In genomic region chr5:143333872-143334271, GRCm38 (mm10) we compare ENCODE assay signal across 8 mouse cellular contexts. TPM values are rescaled to one million over a fixed set of nuclear protein-coding genes. Genes with fewer than 3 reads are reported as not detected.
DNase-seq lines count a peak whose midpoint lies in the region; ATAC-seq and TF ChIP-seq lines count a peak whose summit lies in the region.

No protein-coding gene starts in this region.

- H3K36me3 ChIP-seq in heart, adult 2 months (ENCODE audit: control insufficient read depth, insufficient read depth, low read length), result no peaks in the 10 kb centered on the region
- no peaks in the 10 kb centered on the region for H3K36me3 ChIP-seq in heart, embryonic 10.5 days
- no peaks in the 10 kb centered on the region for H3K36me3 ChIP-seq in hindbrain, embryonic 16.5 days (ENCODE audit: control insufficient read depth, insufficient read depth, low read length)
- no peaks in the 10 kb centered on the region for H3K36me3 ChIP-seq in midbrain, embryonic 15.5 days (replicated peaks)

- WGBS in heart, adult 2 months, result 7% methylated on average over 5 of the region's 5 CpGs
- WGBS in heart, embryonic 10.5 days, result 11% methylated on average over 5 of the region's 5 CpGs
- WGBS in hindbrain, embryonic 16.5 days, result 15% methylated on average over 5 of the region's 5 CpGs
- WGBS in midbrain, embryonic 15.5 days, result 16% methylated on average over 5 of the region's 5 CpGs

- peak; percentile 82 for TF ChIP-seq CTCF in heart, adult 2 months (IDR thresholded peaks at IDR 0.05)

- H3K9me3 ChIP-seq in heart, embryonic 10.5 days, result no peaks in the 10 kb centered on the region
- no peaks in the 10 kb centered on the region for H3K9me3 ChIP-seq in hindbrain, embryonic 16.5 days (ENCODE audit: control insufficient read depth, low read length)
- no peaks in the 10 kb centered on the region for H3K9me3 ChIP-seq in midbrain, embryonic 15.5 days

- no peak for TF ChIP-seq POLR2A in heart, adult 2 months (IDR thresholded peaks at IDR 0.05; ENCODE audit: insufficient read depth, low read depth, low read length)

- no peak overlapping the region for H3K4me3 ChIP-seq in heart, adult 2 months
- H3K4me3 ChIP-seq in heart, embryonic 10.5 days, result no peak overlapping the region; the same call in 1 of the 2 replicates
- no peak overlapping the region for H3K4me3 ChIP-seq in hindbrain, embryonic 16.5 days (ENCODE audit: low read length)
- no peak overlapping the region for H3K4me3 ChIP-seq in midbrain, embryonic 15.5 days

- no peaks in the 10 kb centered on the region for H3K79me2 ChIP-seq in heart, adult 2 months (replicated peaks; ENCODE audit: control insufficient read depth, insufficient read depth, low read length)

- no peaks in the 10 kb centered on the region for H3K27me3 ChIP-seq in heart, adult 2 months (ENCODE audit: control insufficient read depth, insufficient read depth, low read length)
- peaks cover 19% of the 10 kb centered on the region; the same call in 1 of the 2 replicates for H3K27me3 ChIP-seq in heart, embryonic 10.5 days (ENCODE audit: insufficient read depth, poor library complexity, severe bottlenecking)
- no peaks in the 10 kb centered on the region for H3K27me3 ChIP-seq in hindbrain, embryonic 16.5 days (replicated peaks; ENCODE audit: control insufficient read depth, insufficient read depth, low read length)
- no peaks in the 10 kb centered on the region; the same call in 1 of the 2 replicates for H3K27me3 ChIP-seq in midbrain, embryonic 15.5 days (replicated peaks)

- ATAC-seq in hindbrain, embryonic 16.5 days, result peak; percentile 62
- no peak for ATAC-seq in midbrain, embryonic 15.5 days (replicated peaks)

- DNase-seq in heart, adult 2 months, result peak; percentile 56 to 74
- no peak for DNase-seq in heart, embryonic 10.5 days (ENCODE audit: low spot score)
- peak; percentile 61 to 91 for DNase-seq in adrenal gland, adult (ENCODE audit: inconsistent age in 2 of 2, low spot score in 1 of 2)
- peak; percentile 61 for DNase-seq in embryo, embryonic 11.5 days (ENCODE audit: low read depth, low spot score)
- peak; percentile 79 to 86 for DNase-seq in left cerebral cortex, postnatal 10 days (ENCODE audit: extremely low spot score in 1 of 2, low spot score in 2 of 2)
- DNase-seq in spleen, postnatal 4 days (ENCODE audit: low spot score in 2 of 2), result peak; percentile 68 to 88

- H3K9ac ChIP-seq in heart, adult 2 months (ENCODE audit: low read depth, low read length), result peak overlapping the region; percentile 56
- H3K9ac ChIP-seq in hindbrain, embryonic 16.5 days (ENCODE audit: low read depth, low read length), result 0 out of 2 replicates have a peak overlapping the region, but pooled peaks have one; percentile 19
- peak overlapping the region; percentile 18; the same call in 1 of the 2 replicates for H3K9ac ChIP-seq in midbrain, embryonic 15.5 days

- H3K4me1 ChIP-seq in heart, adult 2 months (ENCODE audit: control insufficient read depth, insufficient read depth, low read length), result no peaks in the 10 kb centered on the region; the same call in 1 of the 2 replicates
- H3K4me1 ChIP-seq in heart, embryonic 10.5 days, result peaks cover 7% of the 10 kb centered on the region
- peaks cover 10% of the 10 kb centered on the region for H3K4me1 ChIP-seq in hindbrain, embryonic 16.5 days (ENCODE audit: control insufficient read depth, insufficient read depth, low read depth, low read length)
- peaks cover 7% of the 10 kb centered on the region for H3K4me1 ChIP-seq in midbrain, embryonic 15.5 days

- no peak for TF ChIP-seq EP300 in heart, adult 2 months (IDR thresholded peaks at IDR 0.05; ENCODE audit: insufficient read depth, low read depth, low read length)

- H3K4me2 ChIP-seq in hindbrain, embryonic 16.5 days (ENCODE audit: low read length), result peak overlapping the region; percentile 33
- no peak overlapping the region for H3K4me2 ChIP-seq in midbrain, embryonic 15.5 days

- intact Hi-C loops in heart, adult 2 months (cut with DNase I), result loop anchor here (5.0 kb wide), 3 partner anchors 68 to 213 kb away; partner anchors contain the start of gene Kdelr2
- intact Hi-C loops in left cerebral cortex, postnatal 10 days (cut with DNase I), result no loop called here

- no peak overlapping the region for H3K27ac ChIP-seq in heart, adult 2 months
- H3K27ac ChIP-seq in heart, embryonic 10.5 days, result no peak overlapping the region
- no peak overlapping the region for H3K27ac ChIP-seq in hindbrain, embryonic 16.5 days (ENCODE audit: low read depth, low read length)
- no peak overlapping the region for H3K27ac ChIP-seq in midbrain, embryonic 15.5 days

RNA-seq across cellular contexts. Expression of gene Zdhhc4, which starts 4.8 kb away (rescaled TPM):
- 10 to 100 TPM; 26.6 to 26.7 TPM for total RNA-seq in heart, adult 2 months (2021)
- polyA plus RNA-seq in heart, adult 2 months (2012; rRNA removed), result 48.4 and 49.7 TPM in 2 replicates
- 55.5 and 58.6 TPM in 2 replicates for polyA plus RNA-seq in heart, embryonic 10.5 days (2016; fragmentation: Nextera tagmentation; extraction: Ambion mirVana)
- polyA plus RNA-seq in hindbrain, embryonic 16.5 days (2015; fragmentation: Nextera tagmentation; extraction: Ambion mirVana), result 75.9 and 77.0 TPM in 2 replicates
- total RNA-seq in left cerebral cortex, postnatal 10 days (2021), result 10 to 100 TPM; 42.5 to 42.8 TPM
- polyA plus RNA-seq in midbrain, embryonic 15.5 days (2015; fragmentation: Nextera tagmentation; extraction: Ambion mirVana), result 73.5 and 79.0 TPM in 2 replicates

RNA-seq across cellular contexts. Expression of gene E130309D02Rik, which starts 18.7 kb away (rescaled TPM):
- 10 to 100 TPM; 16.9 to 17.5 TPM for total RNA-seq in heart, adult 2 months (2021)
- 13.1 and 13.3 TPM in 2 replicates for polyA plus RNA-seq in heart, adult 2 months (2012; rRNA removed)
- 35.0 and 46.1 TPM in 2 replicates for polyA plus RNA-seq in heart, embryonic 10.5 days (2016; fragmentation: Nextera tagmentation; extraction: Ambion mirVana)
- 24.9 and 28.2 TPM in 2 replicates for polyA plus RNA-seq in hindbrain, embryonic 16.5 days (2015; fragmentation: Nextera tagmentation; extraction: Ambion mirVana)
- total RNA-seq in left cerebral cortex, postnatal 10 days (2021), result 10 to 100 TPM; 20.0 to 22.1 TPM
- polyA plus RNA-seq in midbrain, embryonic 15.5 days (2015; fragmentation: Nextera tagmentation; extraction: Ambion mirVana), result 32.2 and 33.5 TPM in 2 replicates

RNA-seq across cellular contexts. Expression of gene Grid2ip, which starts 23.3 kb away (rescaled TPM):
- total RNA-seq in heart, adult 2 months (2021), result not detected
- not detected in 2 replicates for polyA plus RNA-seq in heart, adult 2 months (2012; rRNA removed)
- 0.51 and 0.55 TPM in 2 replicates for polyA plus RNA-seq in heart, embryonic 10.5 days (2016; fragmentation: Nextera tagmentation; extraction: Ambion mirVana)
- 0.42 and 0.51 TPM in 2 replicates for polyA plus RNA-seq in hindbrain, embryonic 16.5 days (2015; fragmentation: Nextera tagmentation; extraction: Ambion mirVana)
- total RNA-seq in left cerebral cortex, postnatal 10 days (2021), result 1 to 10 TPM; 2.0 TPM
- 0.33 and 0.44 TPM in 2 replicates for polyA plus RNA-seq in midbrain, embryonic 15.5 days (2015; fragmentation: Nextera tagmentation; extraction: Ambion mirVana)

RNA-seq across cellular contexts. Expression of gene Zfp853, which starts 40.4 kb away (rescaled TPM):
- under 1 TPM; 0.13 to 0.14 TPM for total RNA-seq in heart, adult 2 months (2021)
- polyA plus RNA-seq in heart, adult 2 months (2012; rRNA removed), result 0.35 and 0.39 TPM in 2 replicates
- not detected in 2 replicates for polyA plus RNA-seq in heart, embryonic 10.5 days (2016; fragmentation: Nextera tagmentation; extraction: Ambion mirVana)
- 0.16 and 0.31 TPM in 2 replicates for polyA plus RNA-seq in hindbrain, embryonic 16.5 days (2015; fragmentation: Nextera tagmentation; extraction: Ambion mirVana)
- 10 to 100 TPM; 11.3 to 12.5 TPM for total RNA-seq in left cerebral cortex, postnatal 10 days (2021)
- polyA plus RNA-seq in midbrain, embryonic 15.5 days (2015; fragmentation: Nextera tagmentation; extraction: Ambion mirVana), result 0.19 and 0.34 TPM in 2 replicates
